28 mouse cellular contexts compared by ENCODE assay signal in genomic region chr2:26621246-26621645, GRCm38 (mm10). TPM values are rescaled to one million over a fixed set of nuclear protein-coding genes. Genes with fewer than 3 reads are reported as not detected.
"Had no signal": no experiment of that assay in that cellular context is flagged by ENCODE, and none has a peak within 500 bp of the region (broad histone marks: within the 10 kb centered on the region; RNA-seq: fewer than 3 reads in every experiment).

No protein-coding gene starts in this region.

- H3K4me1 ChIP-seq: kidney, embryonic 15.5 days; liver, embryonic 13.5 days; stomach, embryonic 15.5 days had no signal

- H3K9ac ChIP-seq: kidney, embryonic 15.5 days; liver, embryonic 13.5 days; stomach, embryonic 15.5 days had no signal

- H3K27me3 ChIP-seq: kidney, embryonic 15.5 days; stomach, embryonic 15.5 days had no signal

- H3K4me3 ChIP-seq: kidney, embryonic 15.5 days; left cerebral cortex, adult 2 months; liver, embryonic 13.5 days; stomach, embryonic 15.5 days had no signal

- H3K36me3 ChIP-seq: kidney, embryonic 15.5 days; liver, embryonic 13.5 days; stomach, embryonic 15.5 days had no signal

- H3K27ac ChIP-seq: kidney, embryonic 15.5 days; left cerebral cortex, adult 2 months; liver, embryonic 13.5 days; stomach, embryonic 15.5 days had no signal

- DNase-seq: kidney, postnatal 10 days; kidney, postnatal 36 days; layer of hippocampus, postnatal 36 days; liver, embryonic 13.5 days; lung, adult 2 months; lung, postnatal 14 days; lung, postnatal 4 days; midbrain, embryonic 14.5 days; thymus, postnatal 25 days had no signal

- H3K9me3 ChIP-seq: kidney, embryonic 15.5 days; liver, embryonic 13.5 days; stomach, embryonic 15.5 days had no signal

- H3K4me2 ChIP-seq: kidney, embryonic 15.5 days; liver, embryonic 13.5 days; midbrain, embryonic 11.5 days; stomach, embryonic 15.5 days had no signal

RNA-seq across cellular contexts. Expression of gene Gm20532, which starts 34.8 kb away (rescaled TPM):
- total RNA-seq: layer of hippocampus, adult 8-10 months; layer of hippocampus, postnatal 10 days; layer of hippocampus, postnatal 36 days; left cerebral cortex, adult 2 months; left cerebral cortex, postnatal 10 days; left cerebral cortex, postnatal 36 days; liver, adult 2 months; megakaryocyte progenitor cell, adult 5-6 weeks; megakaryocyte-erythroid progenitor cell, adult 5-6 weeks; midbrain, postnatal 0 days had no signal
- polyA plus RNA-seq: kidney, embryonic 15.5 days; limb, embryonic 11.5 days; limb, embryonic 14.5 days; liver, adult 2 months; liver, embryonic 13.5 days; liver, embryonic 16.5 days; lung, adult 2 months; lung, embryonic 16.5 days; midbrain, embryonic 11.5 days; midbrain, embryonic 14.5 days; neural tube, embryonic 11.5 days; neural tube, embryonic 14.5 days; stomach, embryonic 15.5 days; thymus, postnatal 0 days had no signal

RNA-seq across cellular contexts. Expression of gene Lcn4, which starts 49.8 kb away (rescaled TPM):
- total RNA-seq: layer of hippocampus, adult 8-10 months; layer of hippocampus, postnatal 10 days; layer of hippocampus, postnatal 36 days; left cerebral cortex, adult 2 months; left cerebral cortex, postnatal 10 days; left cerebral cortex, postnatal 36 days; liver, adult 2 months; megakaryocyte-erythroid progenitor cell, adult 5-6 weeks; midbrain, postnatal 0 days had no signal
- polyA plus RNA-seq: kidney, embryonic 15.5 days; limb, embryonic 11.5 days; limb, embryonic 14.5 days; liver, adult 2 months; liver, embryonic 13.5 days; liver, embryonic 16.5 days; lung, adult 2 months; lung, embryonic 16.5 days; midbrain, embryonic 11.5 days; midbrain, embryonic 14.5 days; midbrain, postnatal 0 days; neural tube, embryonic 11.5 days; neural tube, embryonic 14.5 days; stomach, embryonic 15.5 days had no signal
